Mouse (Mus musculus): ENCODE results near the gene Unc5c. TPM values are rescaled to one million over a fixed set of nuclear protein-coding genes. Genes with fewer than 3 reads are reported as not detected.

Unc5c gene
- 10 to 100 TPM; 32.3 to 34.7 TPM for total RNA-seq (2021)
- long read RNA-seq, experiment 1, partial matches to known transcripts: 9 of 11 reads
- long read RNA-seq, experiment 1, other reads (novel, unspliced or antisense): 2 of 11 reads
- long read RNA-seq, experiment 2, partial matches to known transcripts: 4 of 8 reads
- long read RNA-seq, experiment 2, other reads (novel, unspliced or antisense): 4 of 8 reads

- intact Hi-C loops (cut with DNase I): loop anchor here (2.0 to 10.0 kb wide), 2 partner anchors 150 to 366 kb away; no protein-coding TSS in a partner anchor
- DNase-seq (ENCODE audit: extremely low spot score in 1 of 2, low spot score in 2 of 2): peak; percentile 78 to 81
- peak within 1 kb of the TSS; percentile 68 for H3K4me3 ChIP-seq
- H3K27ac ChIP-seq: peak within 1 kb of the TSS; percentile 99
- no peak; the same call in none of the 2 replicates for TF ChIP-seq CTCF (IDR thresholded peaks at IDR 0.05)
Observed at GRCm38 (mm10) chr3:141465104-141465705, at the start of gene Unc5c. Unc5c (plus strand) TSS chr3:141465216.

- DNase-seq (ENCODE audit: extremely low spot score in 1 of 2, low spot score in 2 of 2): no peak
- TF ChIP-seq CTCF (IDR thresholded peaks at IDR 0.05): peak; percentile 21
- intact Hi-C loops (cut with DNase I): no loop called here
- Histone ChIP-seq H3K4me3 (no peak overlapping the region), H3K27ac (no peak overlapping the region)
Observed at GRCm38 (mm10) chr3:141457475-141457874, 7.5 kb upstream of the Unc5c start.

GRCm38 (mm10) chr3:141462482-141462881 is 2.5 kb upstream of the Unc5c start:
- Histone ChIP-seq H3K27ac (peak overlapping the region; percentile 66), H3K4me3 (peak overlapping the region; percentile 10; the same call in 1 of the 2 replicates)
- peak; percentile 33 for TF ChIP-seq CTCF (IDR thresholded peaks at IDR 0.05)
- intact Hi-C loops (cut with DNase I): loop anchor here (10.0 kb wide), 1 partner anchor 152 kb away; no protein-coding TSS in a partner anchor
- DNase-seq (ENCODE audit: extremely low spot score in 1 of 2, low spot score in 2 of 2): peak in 1 of 2 experiments; percentile 15

- Histone ChIP-seq H3K27ac (peak overlapping the region; percentile 99), H3K4me3 (peak overlapping the region; percentile 68)
- peak; percentile 4 for TF ChIP-seq CTCF (IDR thresholded peaks at IDR 0.05)
- DNase-seq (ENCODE audit: extremely low spot score in 1 of 2, low spot score in 2 of 2): peak; percentile 72 to 77
- intact Hi-C loops (cut with DNase I): loop anchor here (2.0 to 10.0 kb wide), 2 partner anchors 150 to 366 kb away; no protein-coding TSS in a partner anchor
Observed at GRCm38 (mm10) chr3:141464691-141465103, 319 bp upstream of the Unc5c start.

- Histone ChIP-seq H3K27ac (peak overlapping the region; percentile 99), H3K4me3 (peak overlapping the region; percentile 68)
- intact Hi-C loops (cut with DNase I): loop anchor here (10.0 kb wide), 1 partner anchor 149 kb away; no protein-coding TSS in a partner anchor
- DNase-seq (ENCODE audit: extremely low spot score in 1 of 2, low spot score in 2 of 2): peak; percentile 48
- TF ChIP-seq CTCF (IDR thresholded peaks at IDR 0.05): peak; percentile 17; the same call in 1 of the 2 replicates
Observed at GRCm38 (mm10) chr3:141466061-141466460, 1.0 kb downstream of the Unc5c start.

GRCm38 (mm10) chr3:141466727-141467335 is 1.8 kb downstream of the Unc5c start:
- peak overlapping the region; percentile 99 for H3K27ac ChIP-seq
- H3K4me3 ChIP-seq: peak overlapping the region; percentile 68
- no peak for TF ChIP-seq CTCF (IDR thresholded peaks at IDR 0.05)
- peak in 1 of 2 experiments; percentile 26 for DNase-seq (ENCODE audit: extremely low spot score in 1 of 2, low spot score in 2 of 2)
- intact Hi-C loops (cut with DNase I): loop anchor here (10.0 kb wide), 1 partner anchor 148 kb away; no protein-coding TSS in a partner anchor

- TF ChIP-seq CTCF (IDR thresholded peaks at IDR 0.05): peak; percentile 60
- no peak overlapping the region; the same call in 1 of the 2 replicates for H3K4me3 ChIP-seq
- H3K27ac ChIP-seq: no peak overlapping the region
- intact Hi-C loops (cut with DNase I): loop anchor here (10.0 kb wide), 1 partner anchor 145 kb away; no protein-coding TSS in a partner anchor
- no peak for DNase-seq (ENCODE audit: extremely low spot score in 1 of 2, low spot score in 2 of 2)
Observed at GRCm38 (mm10) chr3:141469338-141469737, 4.3 kb downstream of the Unc5c start.

- Histone ChIP-seq H3K4me3 (no peak overlapping the region), H3K27ac (no peak overlapping the region)
- no peak for DNase-seq (ENCODE audit: extremely low spot score in 1 of 2, low spot score in 2 of 2)
- intact Hi-C loops (cut with DNase I): no loop called here
- no peak; the same call in none of the 2 replicates for TF ChIP-seq CTCF (IDR thresholded peaks at IDR 0.05)
Observed at GRCm38 (mm10) chr3:141473205-141473604, 8.2 kb downstream of the Unc5c start.

- no peak for TF ChIP-seq CTCF (IDR thresholded peaks at IDR 0.05)
- H3K4me3 ChIP-seq: no peak overlapping the region
- no peak overlapping the region for H3K27ac ChIP-seq
- DNase-seq (ENCODE audit: extremely low spot score in 1 of 2, low spot score in 2 of 2): no peak
- intact Hi-C loops (cut with DNase I): no loop called here
Observed at GRCm38 (mm10) chr3:141475389-141475788, 10.4 kb downstream of the Unc5c start.

GRCm38 (mm10) chr3:141475919-141476318 is 10.9 kb downstream of the Unc5c start:
- DNase-seq (ENCODE audit: extremely low spot score in 1 of 2, low spot score in 2 of 2): no peak
- H3K27ac ChIP-seq: no peak overlapping the region
- no peak overlapping the region for H3K4me3 ChIP-seq
- intact Hi-C loops (cut with DNase I): no loop called here
- no peak for TF ChIP-seq CTCF (IDR thresholded peaks at IDR 0.05)

- no peak overlapping the region for H3K27ac ChIP-seq
- intact Hi-C loops (cut with DNase I): no loop called here
- DNase-seq (ENCODE audit: extremely low spot score in 1 of 2, low spot score in 2 of 2): no peak
- TF ChIP-seq CTCF (IDR thresholded peaks at IDR 0.05): no peak
- no peak overlapping the region for H3K4me3 ChIP-seq
Observed at GRCm38 (mm10) chr3:141476670-141477069, 11.7 kb downstream of the Unc5c start.

GRCm38 (mm10) chr3:141482465-141482864 is 17.4 kb downstream of the Unc5c start:
- TF ChIP-seq CTCF (IDR thresholded peaks at IDR 0.05): no peak
- intact Hi-C loops (cut with DNase I): no loop called here
- DNase-seq (ENCODE audit: extremely low spot score in 1 of 2, low spot score in 2 of 2): no peak
- Histone ChIP-seq H3K27ac (no peak overlapping the region), H3K4me3 (no peak overlapping the region)
